Mouse (Mus musculus) intestine, embryonic 14.5 days (tissue): ENCODE results near the gene Dock11. TPM values are rescaled to one million over a fixed set of nuclear protein-coding genes. Genes with fewer than 3 reads are reported as not detected.
A peak's percentile ranks its signal among the peaks of the same experiment; 100 is the strongest.

Experiments
- ATAC-seq: fragments of 200-750 bp; cut with Nextera tagmentation; replicated peaks from 2 replicates; pipeline ENCODE4 v1.8.0; 2017; ENCODE audit warnings: low read depth, moderate number of reproducible peaks, moderate TSS enrichment, moderate library complexity; ENCODE audit not compliant: low FRiP score, low TSS enrichment
- DNase-seq: peaks from one replicate; pipeline ENCODE4 v3.0.0-alpha.2; 2018; ENCODE audit warnings: low spot score
- H3K27ac ChIP-seq: fragments of 300-500 bp; sonication (generic); 2 replicates; pipeline ENCODE4 v1.5.1; 2014; ENCODE audit warnings: low read depth, mild to moderate bottlenecking, control low read depth
- H3K27me3 ChIP-seq: fragments of 300-500 bp; sonication (generic); replicated peaks from 2 replicates; pipeline ENCODE4 v1.6.1; 2014; ENCODE audit warnings: low read length, control low read depth; ENCODE audit not compliant: control insufficient read depth, insufficient read depth
- H3K36me3 ChIP-seq: fragments of 300-500 bp; sonication (generic); 2 replicates; pipeline ENCODE4 v1.6.1; 2014; ENCODE audit warnings: low read length, control low read depth; ENCODE audit not compliant: control insufficient read depth, insufficient read depth
- H3K4me1 ChIP-seq: fragments of 300-500 bp; sonication (generic); replicated peaks from 2 replicates; pipeline ENCODE4 v1.6.1; 2014; ENCODE audit warnings: low read length, control low read depth, mixed read lengths; ENCODE audit not compliant: control insufficient read depth, insufficient read depth
- H3K4me2 ChIP-seq: fragments of 300-500 bp; sonication (generic); 2 replicates; pipeline ENCODE4 v1.6.1; 2014; ENCODE audit warnings: low read length
- H3K4me3 ChIP-seq: fragments of 300-500 bp; sonication (generic); 2 replicates; pipeline ENCODE4 v1.5.1; 2014; ENCODE audit warnings: low read depth, low read length, control low read depth, mixed read lengths
- H3K9ac ChIP-seq: fragments of 300-500 bp; sonication (generic); 2 replicates; pipeline ENCODE4 v1.6.1; 2014; ENCODE audit warnings: mild to moderate bottlenecking, low read length
- H3K9me3 ChIP-seq: fragments of 300-500 bp; sonication (generic); 2 replicates; pipeline ENCODE4 v1.6.1; 2016; ENCODE audit warnings: low read length, control low read depth; ENCODE audit not compliant: control insufficient read depth
- WGBS: fragments of 180-500 bp; shearing (Covaris S2); extraction: QIAGEN DNeasy Blood & Tissue Kit; methylation state at CpG from one replicate; pipeline ENCODE4 v1.1.7; 2014; 5-methylcytosine and 5-hydroxymethylcytosine counted together
- polyA plus RNA-seq: library from polyadenylated mRNA; unstranded; fragments of >200 nt; fragmentation: Nextera tagmentation; extraction: Ambion mirVana; gene quantifications from 2 replicates; pipeline ENCODE4 v1.2.1, GENCODE M21; 2014

Gene Dock11
- polyA plus RNA-seq, 1 experiment from 2014 or later = 19.0 TPM

DNA sequence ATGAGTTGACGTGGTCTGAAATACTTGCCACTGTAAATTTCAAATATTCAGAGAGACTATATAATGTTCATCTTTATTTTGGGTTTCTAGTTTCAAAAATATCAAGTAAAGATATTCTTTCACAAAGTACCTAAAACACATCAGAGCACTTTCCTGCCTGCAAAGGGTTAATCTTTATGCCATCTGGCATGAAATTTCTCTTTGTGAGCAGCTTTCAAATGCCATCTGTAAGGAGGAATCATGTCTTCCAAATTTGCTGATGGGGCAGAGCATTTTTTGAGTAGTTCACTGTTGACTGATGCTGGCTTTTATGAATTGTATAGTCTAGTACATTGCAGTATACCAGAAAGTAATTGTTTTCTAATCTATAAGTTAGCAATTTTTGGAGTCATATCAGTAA, 80.6 kb downstream of the Dock11 start:
- ATAC-seq (no peak), DNase-seq (no peak)
- Histone ChIP-seq H3K4me3 (no peak overlapping the region), H3K4me2 (no peak overlapping the region), H3K9me3 (no peaks in the 10 kb centered on the region), H3K27ac (no peak overlapping the region), H3K4me1 (no peaks in the 10 kb centered on the region), H3K27me3 (no peaks in the 10 kb centered on the region), H3K36me3 (no peaks in the 10 kb centered on the region), H3K9ac (no peak overlapping the region)
- 85% methylated on average over 1 of the region's 1 CpGs for WGBS

DNA sequence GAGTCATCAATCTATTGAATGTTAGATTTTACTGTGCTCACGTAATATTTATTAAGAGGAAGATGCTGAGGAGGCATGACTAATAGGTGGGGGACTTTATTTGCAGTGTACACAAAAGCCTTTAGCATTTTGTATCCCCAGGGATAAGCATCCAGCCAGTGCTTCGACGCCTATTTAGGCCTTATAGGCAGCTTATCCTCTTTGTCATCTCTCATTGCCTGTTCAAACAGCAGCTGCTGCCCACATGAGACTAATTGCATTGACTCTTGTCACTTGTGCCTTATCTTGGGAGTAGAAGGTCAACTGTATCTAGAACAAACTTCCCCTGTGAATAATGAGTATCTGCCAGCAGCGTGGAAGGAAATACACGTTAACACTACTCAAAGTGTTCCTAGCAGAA, 88.0 kb downstream of the Dock11 start:
- Histone ChIP-seq H3K27ac (no peak overlapping the region), H3K9ac (no peak overlapping the region), H3K36me3 (no peaks in the 10 kb centered on the region), H3K4me2 (no peak overlapping the region), H3K27me3 (no peaks in the 10 kb centered on the region), H3K4me3 (no peak overlapping the region), H3K9me3 (no peaks in the 10 kb centered on the region), H3K4me1 (no peaks in the 10 kb centered on the region)
- 74% methylated on average over 5 of the region's 5 CpGs for WGBS
- ATAC-seq (no peak), DNase-seq (no peak)

DNA sequence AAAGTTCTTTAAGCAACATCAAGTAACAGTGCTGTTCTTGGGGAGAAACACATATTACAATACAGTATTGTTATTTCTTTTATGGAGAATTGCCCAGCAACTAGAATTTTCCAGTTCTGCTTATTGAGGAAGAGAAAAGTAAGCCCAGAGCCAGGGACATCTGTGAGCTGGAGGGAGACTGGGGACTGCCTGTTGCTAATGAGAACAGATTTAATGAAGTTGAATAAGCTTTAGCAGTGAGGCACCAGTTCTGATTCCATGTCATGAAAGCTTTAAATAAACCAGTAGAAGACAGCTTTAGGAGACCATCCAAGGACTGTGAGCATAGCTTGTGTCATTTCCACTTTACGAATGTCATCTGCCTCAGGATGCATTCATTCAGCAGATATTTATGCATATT, 99.3 kb downstream of the Dock11 start:
- no peak overlapping the region for H3K9ac ChIP-seq
- ATAC-seq (no peak), DNase-seq (no peak)
- H3K4me3 ChIP-seq = no peak overlapping the region
- no peaks in the 10 kb centered on the region for H3K27me3 ChIP-seq
- H3K9me3 ChIP-seq = no peaks in the 10 kb centered on the region
- 97% methylated on average over 1 of the region's 1 CpGs for WGBS
- H3K4me2 ChIP-seq = no peak overlapping the region
- H3K27ac ChIP-seq = no peak overlapping the region
- no peaks in the 10 kb centered on the region for H3K4me1 ChIP-seq
- no peaks in the 10 kb centered on the region for H3K36me3 ChIP-seq

DNA sequence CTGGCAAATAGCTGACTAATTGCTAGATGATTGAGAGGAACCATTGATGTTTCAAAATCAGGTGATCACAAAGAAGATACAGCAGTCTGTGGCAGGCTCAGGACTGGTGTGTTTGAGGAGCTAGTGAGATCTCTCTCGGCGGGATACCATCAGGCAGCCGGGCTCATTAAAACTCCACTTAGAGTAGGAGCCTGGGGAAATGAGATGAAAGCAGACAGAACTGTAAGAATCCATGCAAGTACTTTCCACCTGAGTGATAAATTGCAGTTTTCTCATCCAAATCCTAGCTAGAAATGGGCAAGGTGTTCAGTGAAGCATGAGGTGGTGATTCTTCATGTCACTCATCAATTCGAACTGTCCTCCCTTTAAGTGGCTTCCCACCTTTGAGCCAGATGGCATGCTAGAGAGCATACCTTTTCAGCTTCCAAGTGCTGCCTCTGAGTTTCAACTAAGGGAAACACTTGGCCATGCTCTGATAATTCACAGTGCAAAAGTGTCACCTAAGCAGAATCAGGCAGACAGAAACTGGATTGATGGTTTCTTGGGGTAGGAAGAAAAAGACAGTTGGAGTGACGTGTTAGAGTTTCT, 102.0 kb downstream of the Dock11 start:
- WGBS = 86% methylated on average over 5 of the region's 5 CpGs
- Histone ChIP-seq H3K4me3 (no peak overlapping the region), H3K4me2 (no peak overlapping the region), H3K4me1 (no peaks in the 10 kb centered on the region), H3K9me3 (no peaks in the 10 kb centered on the region), H3K36me3 (no peaks in the 10 kb centered on the region), H3K27ac (no peak overlapping the region), H3K27me3 (no peaks in the 10 kb centered on the region), H3K9ac (no peak overlapping the region)
- DNase-seq = no peak
- ATAC-seq = no peak

DNA sequence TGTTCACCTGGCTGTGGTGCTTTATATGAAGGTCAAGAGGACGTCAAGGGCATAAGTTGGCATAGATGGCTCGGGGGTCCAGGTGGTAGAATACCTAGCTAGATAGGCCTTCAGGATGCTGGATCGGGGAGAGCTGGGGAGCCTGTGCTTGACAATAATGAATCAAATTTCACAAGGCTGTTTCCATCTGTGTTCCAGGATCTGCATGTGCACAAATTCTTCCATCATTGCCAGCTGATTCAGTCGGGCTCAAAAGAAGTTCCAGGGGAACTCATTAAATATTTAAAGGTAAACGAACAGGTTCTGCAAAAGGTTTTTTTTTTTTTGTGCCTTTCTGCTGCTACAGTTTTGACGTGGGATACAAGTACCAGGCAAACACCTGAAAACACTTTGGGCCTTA, 105.6 kb downstream of the Dock11 start:
- DNase-seq (no peak), ATAC-seq (no peak)
- H3K9me3 ChIP-seq = no peaks in the 10 kb centered on the region
- H3K9ac ChIP-seq = no peak overlapping the region
- no peak overlapping the region for H3K4me2 ChIP-seq
- H3K4me3 ChIP-seq = no peak overlapping the region
- H3K27me3 ChIP-seq = no peaks in the 10 kb centered on the region
- H3K27ac ChIP-seq = no peak overlapping the region
- no peaks in the 10 kb centered on the region for H3K36me3 ChIP-seq
- H3K4me1 ChIP-seq = no peaks in the 10 kb centered on the region
- WGBS = 86% methylated on average over 6 of the region's 6 CpGs

DNA sequence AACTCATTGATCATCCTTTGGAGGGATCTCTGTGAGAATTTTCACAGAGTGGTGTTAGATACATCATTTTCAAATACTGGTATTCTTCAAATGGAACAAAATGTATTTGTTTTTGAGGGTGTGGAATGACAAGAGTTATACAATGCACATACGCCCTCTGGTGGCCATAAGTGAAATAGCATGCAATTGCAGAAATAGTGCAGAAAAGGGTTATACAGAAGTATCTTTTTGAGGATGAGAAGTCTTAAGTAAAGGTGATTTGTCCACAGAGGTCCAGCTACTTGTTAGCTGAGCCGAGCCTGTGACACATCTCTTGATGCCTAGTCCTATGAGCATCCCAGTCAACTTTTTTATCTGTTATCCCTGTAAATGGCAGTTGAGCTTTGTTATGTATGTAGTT, 108.4 kb downstream of the Dock11 start:
- ATAC-seq (no peak), DNase-seq (peak; percentile 51)
- Histone ChIP-seq H3K4me3 (no peak overlapping the region), H3K4me1 (no peaks in the 10 kb centered on the region), H3K9me3 (no peaks in the 10 kb centered on the region), H3K27ac (no peak overlapping the region), H3K9ac (no peak overlapping the region), H3K27me3 (no peaks in the 10 kb centered on the region), H3K36me3 (no peaks in the 10 kb centered on the region), H3K4me2 (no peak overlapping the region)
- WGBS = 15% methylated on average over 2 of the region's 2 CpGs

DNA sequence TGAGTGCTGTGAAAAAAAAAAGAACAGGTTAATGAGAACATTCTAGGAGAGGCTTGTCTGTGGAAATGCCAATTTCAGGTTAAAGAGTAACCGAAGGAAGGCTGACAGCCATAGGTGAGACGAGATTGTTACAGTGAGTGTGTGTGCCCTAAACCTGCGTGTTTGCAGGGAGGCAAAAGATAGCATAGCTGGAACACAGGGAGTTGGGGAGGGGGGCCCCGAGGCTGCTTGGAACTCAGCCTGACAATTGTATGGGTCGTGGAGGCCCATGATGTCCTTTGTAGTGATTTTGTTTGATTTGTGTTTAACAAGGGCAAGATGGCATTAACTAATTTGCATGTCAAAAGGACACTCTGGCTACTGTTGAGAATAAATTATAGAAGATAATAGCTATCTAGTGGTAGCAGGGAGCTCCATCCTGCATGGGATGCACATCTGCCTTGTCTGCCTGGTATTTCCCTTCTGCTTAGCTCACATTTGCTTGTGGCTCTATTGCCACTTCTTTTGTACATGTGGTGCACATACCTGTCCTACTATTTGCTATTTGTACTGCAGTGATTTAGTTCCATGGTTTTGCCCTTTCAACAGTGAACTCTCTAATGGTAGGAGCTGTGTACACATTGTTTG, 109.3 kb downstream of the Dock11 start:
- H3K4me2 ChIP-seq = no peak overlapping the region
- H3K4me1 ChIP-seq = no peaks in the 10 kb centered on the region
- WGBS = 82% methylated on average over 5 of the region's 5 CpGs
- no peak overlapping the region for H3K9ac ChIP-seq
- H3K27me3 ChIP-seq = no peaks in the 10 kb centered on the region
- ATAC-seq (no peak), DNase-seq (no peak)
- no peak overlapping the region for H3K4me3 ChIP-seq
- H3K9me3 ChIP-seq = no peaks in the 10 kb centered on the region
- H3K36me3 ChIP-seq = no peaks in the 10 kb centered on the region
- H3K27ac ChIP-seq = no peak overlapping the region

DNA sequence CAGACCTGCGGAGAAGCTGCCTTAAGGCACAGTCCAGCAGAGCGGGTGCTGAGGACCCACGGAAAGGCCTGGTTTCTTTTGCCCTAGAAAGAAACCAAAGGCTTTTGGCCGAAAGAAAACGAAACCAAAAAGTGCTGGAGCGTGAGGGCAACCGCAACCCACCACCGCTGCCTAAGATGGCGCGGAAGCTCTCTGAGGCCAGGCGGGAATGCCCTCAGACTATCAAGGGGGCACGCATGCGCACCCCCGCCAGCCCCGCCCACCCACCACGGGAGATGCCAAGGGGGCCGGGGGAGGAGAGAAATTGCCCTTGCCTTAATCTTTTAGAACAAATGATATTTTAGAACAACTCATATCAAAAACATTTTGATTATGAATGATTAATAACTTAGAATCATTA, 137.0 kb downstream of the Dock11 start:
- no peak for ATAC-seq
- no peaks in the 10 kb centered on the region for H3K4me1 ChIP-seq
- no peaks in the 10 kb centered on the region for H3K27me3 ChIP-seq
- no peak overlapping the region for H3K27ac ChIP-seq
- no peak overlapping the region for H3K9ac ChIP-seq
- H3K9me3 ChIP-seq = no peaks in the 10 kb centered on the region
- no peak overlapping the region for H3K4me3 ChIP-seq
- H3K4me2 ChIP-seq = no peak overlapping the region
- WGBS = 86% methylated on average over 17 of the region's 17 CpGs
- no peak for DNase-seq
- H3K36me3 ChIP-seq = peaks cover 3% of the 10 kb centered on the region; the same call in 1 of the 2 replicates

DNA sequence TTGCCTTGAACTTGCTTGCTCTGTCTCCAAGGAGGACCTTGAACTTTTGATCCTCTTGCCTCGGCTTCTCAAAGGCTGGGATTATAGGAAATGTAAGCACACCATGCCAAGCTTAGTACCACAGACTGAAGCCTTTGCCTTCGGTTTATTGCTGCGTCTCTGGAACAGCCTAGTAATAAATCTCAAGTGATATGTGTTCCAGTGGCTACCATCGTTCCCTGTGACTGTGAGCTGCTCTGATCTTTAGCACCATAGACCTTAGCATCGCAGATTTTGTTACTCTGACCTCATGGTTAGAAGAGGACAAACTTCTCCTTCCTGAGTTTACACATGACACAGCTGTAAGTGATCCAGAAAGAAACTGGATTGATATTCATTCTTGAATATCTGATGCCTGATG, 142.5 kb downstream of the Dock11 start:
- 55% methylated on average over 5 of the region's 5 CpGs for WGBS
- H3K27ac ChIP-seq = no peak overlapping the region
- H3K9ac ChIP-seq = no peak overlapping the region
- H3K36me3 ChIP-seq = no peaks in the 10 kb centered on the region
- H3K9me3 ChIP-seq = no peaks in the 10 kb centered on the region
- no peak for DNase-seq
- no peaks in the 10 kb centered on the region for H3K4me1 ChIP-seq
- H3K27me3 ChIP-seq = no peaks in the 10 kb centered on the region
- ATAC-seq = no peak
- H3K4me3 ChIP-seq = no peak overlapping the region
- H3K4me2 ChIP-seq = no peak overlapping the region
